Mouse (Mus musculus): ENCODE results near the gene Prmt3.

GRCm38 (mm10) chr7:49858257-49858656 is 80.1 kb downstream of the Prmt3 start:
- TF ChIP-seq GATA1 (IDR thresholded peaks at IDR 0.05; ENCODE audit: borderline replicate concordance, low read length) (no peak), FLI1 (IDR thresholded peaks at IDR 0.05; ENCODE audit: low read length) (no peak)
